Mouse (Mus musculus) gastrocnemius, postnatal 25 days (tissue): ENCODE data around the gene Gm45015. TPM values are rescaled to one million over a fixed set of nuclear protein-coding genes. Genes with fewer than 3 reads are reported as not detected.
"Not testable (repeated sequence)": the region's sequence is repeated elsewhere in the genome, so short reads cannot be mapped to it uniquely, and the experiment has no call there.

ENCODE experiments used
- DNase-seq: peaks from one replicate; pipeline ENCODE4 v3.0.0; 2022
- long read RNA-seq, 2 experiments: library from polyadenylated mRNA; stranded (forward); transcript quantifications; one replicate each; pipeline ENCODE4 v2.0.0; 2021
- total RNA-seq, 2 experiments: library from RNA; stranded (reverse); gene quantifications; 1 replicate in 1 of 2; 2 replicates in 1 of 2; pipeline ENCODE4 v1.2.3; 2021

The Gm45015 gene
- total RNA-seq = not detected
- long read RNA-seq, experiment 1 = 0 reads
- long read RNA-seq, experiment 2 = 0 reads

DNA sequence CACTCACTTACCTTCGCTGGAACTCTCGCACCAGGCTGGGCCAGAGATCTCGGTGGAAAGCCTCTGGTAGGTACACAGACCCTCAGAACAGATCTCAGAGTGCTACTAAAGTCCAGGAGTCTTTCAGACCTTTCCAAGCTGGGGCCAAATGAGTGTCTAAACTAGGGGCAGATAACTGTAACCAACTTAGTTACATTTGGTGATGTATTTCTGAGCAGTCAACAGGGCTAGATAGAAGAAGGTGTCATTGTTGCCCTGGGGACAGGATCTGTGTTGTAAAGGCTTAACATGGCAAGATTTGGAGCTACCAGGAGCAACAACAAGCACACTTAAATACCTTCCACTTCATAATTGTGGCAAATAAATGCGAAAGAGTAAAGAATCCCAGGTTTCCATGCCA is at the start of gene Gm45015:
TSS of gene Gm45015 (minus strand) at position 101 of the 400 bp plus-strand sequence.
- no peak for DNase-seq

- DNase-seq = no peak
These were observed 48.3 kb upstream of the Gm45015 start for GRCm38 (mm10) chrX:73384924-73385323.

DNA sequence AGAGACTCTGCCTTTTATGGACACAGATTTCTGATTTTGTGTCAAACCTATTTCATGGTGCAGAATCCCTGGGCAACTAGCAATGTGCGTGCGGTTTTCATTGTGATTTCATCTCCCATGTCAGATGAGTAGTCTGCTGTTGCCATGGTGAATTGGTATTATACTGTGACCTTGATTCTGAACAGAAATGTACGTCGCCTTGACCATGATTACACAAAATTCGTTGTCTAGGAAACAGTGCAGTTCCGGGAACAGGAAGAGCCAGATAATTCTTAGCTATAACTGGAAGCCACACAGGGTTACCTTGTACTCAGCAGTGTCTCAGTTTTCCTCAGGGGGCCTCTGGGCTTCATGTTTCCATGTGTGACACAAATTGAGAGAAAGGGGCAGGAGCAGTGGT is 47.8 kb upstream of the Gm45015 start:
- no peak for DNase-seq

- no peak for DNase-seq
These were observed 26.7 kb upstream of the Gm45015 start for GRCm38 (mm10) chrX:73363291-73363690.

- no peak for DNase-seq
These were observed 20.1 kb upstream of the Gm45015 start for GRCm38 (mm10) chrX:73356719-73357118.

DNA sequence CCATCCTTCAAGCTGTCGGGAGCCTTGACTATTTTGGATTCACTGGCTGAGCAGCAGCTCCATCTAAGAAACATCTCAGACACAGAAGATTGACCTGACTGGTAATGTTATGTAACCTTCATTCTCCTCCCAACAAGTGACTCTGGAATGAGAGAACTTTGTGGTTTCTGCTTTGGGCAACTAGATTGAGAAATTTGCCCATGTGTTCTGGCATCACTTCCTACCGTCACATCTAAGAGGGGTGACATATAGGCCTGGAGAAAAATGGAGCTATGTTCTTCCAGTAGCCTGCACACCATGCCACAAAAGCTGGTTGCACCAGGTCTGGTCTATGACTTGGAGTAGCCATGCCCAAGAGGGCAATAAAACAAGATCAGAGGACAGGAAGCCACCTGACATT is 19.5 kb upstream of the Gm45015 start:
- DNase-seq = no peak

DNA sequence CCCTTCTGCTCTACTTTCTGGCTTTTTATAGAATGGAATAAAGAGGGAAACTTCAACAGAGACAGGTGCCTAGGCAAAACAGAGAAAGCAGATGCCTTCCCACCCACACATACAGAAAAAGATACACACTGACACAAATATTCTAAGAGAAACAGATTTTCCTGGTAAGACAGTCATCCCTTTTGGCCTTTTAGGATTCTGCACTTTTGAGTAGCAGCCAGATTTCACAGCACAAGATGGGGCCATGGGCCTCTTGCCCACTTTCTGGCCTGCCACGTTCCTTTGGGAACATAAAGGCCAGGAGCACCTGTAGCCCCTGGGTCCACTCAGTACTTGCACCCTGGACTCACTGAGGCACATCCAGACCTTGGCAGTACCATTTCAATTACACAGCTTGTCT is 7.7 kb upstream of the Gm45015 start:
- no peak for DNase-seq

- DNase-seq = no peak
These were observed 7.2 kb upstream of the Gm45015 start for GRCm38 (mm10) chrX:73343802-73344201.

GRCm38 (mm10) chrX:73342941-73343735 is 6.5 kb upstream of the Gm45015 start:
- peak; percentile 14 for DNase-seq

GRCm38 (mm10) chrX:73342483-73342895 is 5.8 kb upstream of the Gm45015 start, which contains the start of gene Zfp275:
Gene Zfp275, plus strand, starts transcription at chrX:73342621.
- DNase-seq = peak; percentile 82

DNA sequence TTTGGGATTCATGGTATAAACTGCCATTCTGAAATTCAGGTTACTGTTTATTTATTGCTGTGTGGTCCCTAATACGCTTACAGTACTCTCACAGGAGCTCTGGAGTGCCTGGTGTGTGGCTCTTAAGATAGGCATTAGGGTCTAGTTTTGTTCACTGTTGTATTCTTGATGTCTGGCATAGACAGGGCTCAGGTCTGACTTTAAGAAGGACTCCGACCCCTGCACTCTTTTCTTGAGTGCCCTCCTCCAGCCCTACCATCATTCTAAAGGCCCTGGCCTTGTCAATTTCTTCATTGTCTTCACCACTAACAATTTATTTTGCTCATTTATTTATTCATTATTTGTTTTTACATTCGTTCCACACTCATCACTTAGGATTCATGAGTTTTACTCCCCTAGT is 5.4 kb upstream of the Gm45015 start:
- no peak for DNase-seq

DNA sequence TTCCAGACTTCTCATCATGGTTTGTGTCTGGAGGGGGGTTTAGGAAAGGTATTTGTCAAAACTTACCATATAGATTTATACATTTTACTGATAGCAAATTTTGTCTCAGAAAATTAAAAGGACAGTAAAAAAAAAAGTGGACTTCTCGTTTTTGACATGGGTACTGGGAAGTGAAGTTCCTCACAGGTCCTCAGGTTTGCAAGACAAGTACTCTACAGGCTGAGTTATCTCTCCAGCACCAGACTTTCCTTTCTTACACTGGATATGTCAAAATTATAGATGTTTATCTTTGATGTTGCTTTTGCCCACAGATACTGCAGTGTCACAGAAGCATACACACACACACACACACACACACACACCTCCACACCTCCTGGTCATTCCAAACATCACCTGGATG is 4.8 kb upstream of the Gm45015 start:
- DNase-seq = no peak

DNA sequence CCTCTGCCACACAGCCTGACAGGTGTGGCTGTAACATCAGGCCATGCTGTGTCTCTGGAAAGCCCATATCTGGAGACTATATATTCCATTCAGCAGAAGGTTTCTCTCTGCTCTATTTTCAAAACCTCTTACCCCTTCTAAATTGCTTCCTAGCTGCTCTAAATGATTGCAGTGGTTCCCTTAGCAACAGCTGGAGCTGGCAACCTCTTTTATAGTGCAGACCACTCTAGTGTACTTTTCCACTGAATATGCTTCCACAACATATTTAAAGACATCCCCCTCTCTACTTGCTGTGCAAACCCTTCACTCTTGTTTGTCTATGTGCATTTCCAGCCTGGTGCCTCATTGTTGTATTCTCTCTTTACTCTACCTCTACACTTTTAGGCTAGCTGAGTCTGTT is 3.1 kb downstream of the Gm45015 start:
- no peak for DNase-seq

DNA sequence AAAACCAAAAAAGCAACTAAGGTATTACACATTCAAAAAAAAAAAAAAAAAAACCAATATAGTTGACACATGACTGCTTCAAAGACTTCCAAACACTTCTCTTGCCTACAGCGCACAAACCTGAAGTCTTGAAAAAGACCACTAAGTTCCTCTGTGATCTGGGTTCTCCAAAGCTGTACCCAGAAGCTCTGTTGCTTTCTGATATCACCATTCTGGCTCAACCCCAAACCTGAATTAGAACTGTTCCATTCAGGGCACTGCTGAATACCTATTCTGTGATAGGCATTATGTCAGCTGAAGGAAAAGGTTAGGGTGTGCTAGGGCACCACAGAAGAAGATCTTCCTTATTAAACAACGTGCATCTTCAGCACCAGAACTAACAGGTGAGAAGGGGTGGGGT is 9.4 kb downstream of the Gm45015 start:
- DNase-seq = no peak

DNA sequence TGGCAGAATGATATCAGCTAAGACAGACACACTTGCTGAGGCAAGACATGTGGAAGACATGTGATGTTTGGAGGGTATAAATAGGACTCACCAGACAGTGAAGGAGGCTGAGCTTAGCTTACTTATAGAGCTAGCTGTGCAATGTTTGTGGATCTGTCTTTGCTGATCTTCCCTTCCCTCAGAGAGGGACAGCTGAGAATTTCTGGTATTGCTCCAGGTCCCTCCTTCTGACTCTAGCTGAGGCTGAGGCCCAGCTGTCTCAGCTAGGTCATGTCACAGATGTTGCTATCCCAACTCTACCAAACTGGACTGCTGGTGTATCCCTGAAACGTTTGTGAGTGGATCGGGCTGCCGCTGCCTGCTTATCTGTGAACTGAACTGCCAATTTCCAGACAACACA is 15.6 kb downstream of the Gm45015 start:
- no peak for DNase-seq

- DNase-seq = no peak
These were observed 24.1 kb downstream of the Gm45015 start for GRCm38 (mm10) chrX:73312522-73312921.

DNA sequence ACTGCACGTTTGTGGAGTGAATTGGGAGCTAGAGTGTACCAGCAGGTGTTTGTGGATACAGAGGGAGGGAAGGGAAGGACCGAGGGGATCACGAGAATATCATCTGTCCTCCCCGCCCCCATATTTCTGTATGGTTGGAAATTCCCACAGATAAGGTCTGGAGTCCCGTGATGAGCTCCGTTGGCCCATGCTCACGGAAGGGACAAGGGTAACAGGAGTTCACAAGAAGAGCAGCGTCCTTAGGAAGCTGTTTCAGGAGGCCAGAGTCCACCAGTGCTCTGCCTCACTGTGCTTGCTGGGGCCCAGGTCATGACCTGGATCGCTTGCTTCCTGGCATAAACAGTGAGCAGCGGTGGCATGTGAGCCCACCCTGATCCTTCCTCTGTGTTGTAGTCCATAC is 40.9 kb downstream of the Gm45015 start:
- not testable (repeated sequence) for DNase-seq

DNA sequence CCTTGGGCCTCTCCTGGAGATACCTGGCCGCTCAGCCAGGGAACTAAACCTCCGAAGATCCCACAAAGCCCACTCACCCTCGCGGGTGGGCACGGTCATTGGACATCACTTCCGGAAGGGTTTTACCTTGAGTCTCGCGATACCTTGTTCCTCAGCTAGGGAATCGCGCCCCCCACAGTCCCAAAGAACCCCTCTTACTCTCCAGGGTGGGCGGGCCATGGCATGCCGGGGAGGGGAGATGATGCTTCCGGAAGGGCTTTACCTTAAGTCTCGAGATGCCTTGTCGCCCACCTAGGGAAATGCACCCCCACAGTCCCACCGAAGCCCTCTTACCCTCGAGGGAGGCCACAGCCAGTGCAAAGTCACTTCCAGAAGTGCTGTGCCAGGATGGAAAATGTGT is 43.8 kb downstream of the Gm45015 start, which contains the start of the genes Xlr5a and Xlr5c:
TSS of gene Xlr5a (minus strand) at position 101 of the 400 bp plus-strand sequence.
TSS of gene Xlr5c (minus strand) at position 101 of the 400 bp plus-strand sequence.
- not testable (repeated sequence) for DNase-seq

Other genes with a start within 250 kb of the Gm45015 start
- 1 to 10 TPM in 1 of 2 experiments, under 1 TPM in 1; 0.91 to 3.8 TPM for gene Xlr3a, start 239.7 kb downstream of the Gm45015 start, total RNA-seq
- gene Gm14685, start 219.8 kb downstream of the Gm45015 start, total RNA-seq = not detected
- not detected for gene Xlr5b, start 188.0 kb downstream of the Gm45015 start, total RNA-seq
- gene DXBay18, start 187.4 kb downstream of the Gm45015 start, total RNA-seq = not detected
- gene Spin2d, start 159.9 kb downstream of the Gm45015 start, total RNA-seq = not detected
- 1 to 10 TPM in 1 of 2 experiments, under 1 TPM in 1; 0.51 to 2.7 TPM for gene Xlr3b, start 144.6 kb downstream of the Gm45015 start, total RNA-seq
- not detected for gene Xlr4b, start 122.5 kb downstream of the Gm45015 start, total RNA-seq
- 1 to 10 TPM; 6.3 to 7.7 TPM for gene F8a, start 108.5 kb downstream of the Gm45015 start, total RNA-seq
- gene Xlr4c, start 93.7 kb downstream of the Gm45015 start, total RNA-seq = not detected
- under 1 TPM in 1 of 2 experiments, not detected in 1; 0.24 TPM for gene Xlr3c, start 71.5 kb downstream of the Gm45015 start, total RNA-seq
- not detected for gene Xlr5a, start 43.9 kb downstream of the Gm45015 start, total RNA-seq
- gene Xlr5c, start 43.9 kb downstream of the Gm45015 start, total RNA-seq = not detected
- gene Zfp275, start 5.8 kb upstream of the Gm45015 start, total RNA-seq = 1 to 10 TPM; 4.4 to 5.9 TPM
- not detected for gene Gm18336, start 61.9 kb upstream of the Gm45015 start, total RNA-seq
- under 1 TPM in 1 of 2 experiments, not detected in 1; 0.05 TPM for gene Zfp92, start 74.3 kb upstream of the Gm45015 start, total RNA-seq
- not detected for gene Trex2, start 98.5 kb upstream of the Gm45015 start, total RNA-seq
- 10 to 100 TPM in 1 of 2 experiments, 1 to 10 TPM in 1; 9.8 to 13.3 TPM for gene Haus7, start 122.2 kb upstream of the Gm45015 start, total RNA-seq
- 100 to 1,000 TPM; 116 to 139 TPM for gene Bgn, start 146.8 kb upstream of the Gm45015 start, total RNA-seq
- 10 to 100 TPM; 10.6 to 11.8 TPM for gene Atp2b3, start 166.2 kb upstream of the Gm45015 start, total RNA-seq